Mouse (Mus musculus) monocyte, adult 5-6 weeks (primary cell): ENCODE data around the gene Sgf29. TPM values are rescaled to one million over a fixed set of nuclear protein-coding genes. Genes with fewer than 3 reads are reported as not detected.

Experiments used
- ATAC-seq: fragments of 153-309, 156-312 bp; replicated peaks from 2 replicates; pipeline ENCODE4 v1.8.0; 2017; ENCODE audit warnings: mild to moderate bottlenecking; ENCODE audit not compliant: low TSS enrichment, insufficient number of reproducible peaks, severe bottlenecking, poor library complexity, low FRiP score
- total RNA-seq: library from RNA; stranded (forward); fragments of 200-1000, 200-491, 200-594 nt; gene quantifications from 3 replicates; pipeline ENCODE4 v1.2.3, GENCODE M21; 2017

Gene Sgf29
- total RNA-seq: 37.5 to 42.9 TPM (median 42.9 TPM) in 3 replicates

- ATAC-seq: peak; percentile 94
Measured at GRCm38 (mm10) chr7:126649231-126650051, at the start of gene Sgf29. TSS of gene Sgf29 (plus strand) at chr7:126649309.

DNA sequence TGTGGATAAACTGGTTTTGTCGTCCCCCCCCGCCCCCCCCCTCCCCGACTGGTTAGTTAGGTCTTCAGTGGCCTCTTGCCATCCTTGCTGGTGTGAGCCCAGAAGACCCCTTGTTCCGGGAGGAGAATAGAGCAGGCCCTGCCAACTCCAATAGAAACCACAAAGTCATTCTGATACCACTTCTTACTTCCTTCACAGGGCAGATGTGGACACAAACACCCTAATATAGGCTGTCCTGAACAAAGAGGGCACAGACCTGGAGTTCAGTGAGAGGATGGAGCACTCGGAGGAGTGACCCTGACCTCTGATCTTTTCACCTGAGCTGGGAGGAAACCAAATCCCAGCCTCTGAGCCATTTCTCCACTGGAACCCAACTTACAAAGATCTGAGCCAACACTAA is 47.2 kb upstream of the Sgf29 start:
- ATAC-seq: 0 out of 2 replicates have a peak, but pooled peaks have one; percentile 29

- ATAC-seq: no peak
Measured at GRCm38 (mm10) chr7:126602650-126603049, 46.5 kb upstream of the Sgf29 start.

GRCm38 (mm10) chr7:126606611-126607010 is 42.5 kb upstream of the Sgf29 start:
- no peak for ATAC-seq

DNA sequence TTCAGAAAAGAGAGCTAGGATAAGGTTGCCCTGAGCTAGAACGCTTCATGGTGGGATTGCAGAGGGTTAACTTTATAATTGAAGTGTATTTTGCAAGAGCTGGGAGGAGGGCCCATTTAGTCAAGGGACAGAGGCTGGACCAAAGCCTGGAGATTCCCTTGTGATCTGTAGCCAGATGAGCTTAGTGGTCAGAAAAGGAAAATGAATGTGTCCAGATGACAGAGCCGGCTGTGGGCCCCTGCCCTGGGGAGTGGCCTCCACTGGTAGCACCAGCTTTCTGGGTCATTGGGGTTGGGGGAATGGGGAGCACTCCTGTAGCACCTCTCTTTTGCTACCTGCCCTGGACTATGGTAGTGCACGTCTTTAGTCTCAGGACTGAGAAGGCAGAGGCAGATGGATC is 42.0 kb upstream of the Sgf29 start:
- no peak for ATAC-seq

- ATAC-seq: no peak
Measured at GRCm38 (mm10) chr7:126607796-126608195, 41.3 kb upstream of the Sgf29 start.

GRCm38 (mm10) chr7:126612736-126613135 is 36.4 kb upstream of the Sgf29 start:
- no peak for ATAC-seq

DNA sequence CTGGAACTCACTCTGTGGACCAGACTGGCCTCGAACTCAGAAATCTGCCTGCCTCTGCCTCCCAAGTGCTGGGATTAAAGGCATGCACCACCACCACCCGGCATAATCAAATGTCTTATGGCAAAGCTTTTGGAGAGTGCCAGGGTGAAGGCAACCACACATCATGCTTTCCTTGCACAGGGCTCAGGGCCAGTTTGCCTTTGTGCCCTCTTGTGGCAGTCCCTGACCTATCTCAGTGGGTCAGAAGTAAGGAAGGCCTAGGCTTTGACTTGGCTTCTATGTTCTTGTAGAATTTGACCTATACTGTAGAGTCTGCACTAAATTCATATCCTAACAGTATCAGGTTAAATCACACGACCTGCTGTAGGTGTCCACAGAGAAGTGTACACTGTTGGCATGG is 32.4 kb upstream of the Sgf29 start:
- ATAC-seq: no peak

DNA sequence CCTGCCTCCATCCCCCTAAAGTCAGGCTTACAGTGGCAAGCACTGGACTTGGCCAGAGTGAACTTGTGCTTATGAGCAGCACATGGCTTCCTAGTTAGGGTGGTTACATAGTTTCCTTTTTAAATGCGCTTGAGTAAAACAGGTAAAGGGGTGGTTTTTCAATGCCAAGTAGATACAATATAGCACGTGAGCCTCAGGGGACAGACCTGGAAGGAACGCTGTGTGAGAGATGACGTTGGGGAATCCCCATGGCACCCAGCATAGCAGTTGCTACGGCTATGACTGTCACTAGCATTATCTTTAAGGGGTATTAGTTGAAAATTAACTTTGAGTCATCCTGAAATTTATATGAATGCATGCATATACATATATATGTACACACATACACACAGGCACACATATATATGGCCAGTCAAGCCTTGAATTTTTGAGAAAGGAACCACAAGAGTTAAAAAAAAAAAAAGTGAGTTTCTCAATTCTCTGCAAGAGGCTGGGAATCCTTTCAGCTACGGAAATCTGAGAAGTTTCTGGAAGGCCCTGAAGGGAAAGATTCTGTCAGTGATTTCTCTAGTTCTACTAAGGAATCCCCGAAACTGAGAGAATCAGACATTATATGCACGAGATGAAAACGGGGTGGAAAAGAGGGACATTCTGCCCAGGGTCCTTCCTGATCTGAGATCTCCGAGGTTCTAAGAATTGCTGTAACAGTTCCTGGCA is 29.4 kb upstream of the Sgf29 start:
- ATAC-seq: no peak

DNA sequence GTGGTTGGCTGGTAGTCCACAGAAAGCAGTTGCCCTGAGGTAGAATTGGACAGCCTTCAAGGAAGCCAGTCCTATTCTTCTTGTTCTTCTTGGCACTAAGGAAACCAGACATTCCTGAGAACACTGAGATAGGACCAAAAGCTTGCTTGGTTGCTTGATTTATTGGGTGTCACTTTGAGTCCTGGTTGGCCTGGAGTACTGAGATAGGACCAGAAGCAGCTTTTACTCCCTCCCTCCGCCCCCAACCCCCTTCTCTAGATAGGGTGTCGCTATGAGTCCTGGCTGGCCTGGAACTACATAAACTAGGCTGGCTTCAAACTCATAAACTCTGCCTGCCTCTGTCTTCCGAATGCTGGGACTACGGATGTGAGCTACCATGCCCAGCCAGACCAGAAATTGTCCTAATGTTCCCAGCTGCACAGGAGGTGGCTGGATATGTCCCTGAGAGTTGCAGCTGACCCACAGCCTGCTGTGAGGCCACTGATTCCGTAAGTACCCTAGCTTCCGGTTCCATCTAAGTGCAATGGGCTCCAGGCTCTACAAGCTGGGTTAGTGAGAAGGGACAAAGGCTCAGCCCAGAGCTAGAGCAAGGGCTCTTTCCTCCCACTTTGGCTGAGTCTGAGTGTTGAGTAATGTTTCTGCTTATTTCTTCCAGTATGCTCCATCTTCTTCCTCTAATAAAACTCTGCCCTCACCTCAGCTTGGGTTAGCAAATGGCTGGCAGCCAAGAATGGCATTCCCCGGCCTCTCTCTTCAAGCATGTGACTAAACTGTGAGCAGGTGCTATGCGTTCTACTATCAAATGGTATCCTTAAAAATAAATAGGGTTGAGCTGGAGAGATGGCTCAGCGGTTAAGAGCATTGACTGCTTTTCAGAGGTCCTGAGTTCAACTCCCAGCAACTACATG is 27.4 kb upstream of the Sgf29 start:
- no peak for ATAC-seq

DNA sequence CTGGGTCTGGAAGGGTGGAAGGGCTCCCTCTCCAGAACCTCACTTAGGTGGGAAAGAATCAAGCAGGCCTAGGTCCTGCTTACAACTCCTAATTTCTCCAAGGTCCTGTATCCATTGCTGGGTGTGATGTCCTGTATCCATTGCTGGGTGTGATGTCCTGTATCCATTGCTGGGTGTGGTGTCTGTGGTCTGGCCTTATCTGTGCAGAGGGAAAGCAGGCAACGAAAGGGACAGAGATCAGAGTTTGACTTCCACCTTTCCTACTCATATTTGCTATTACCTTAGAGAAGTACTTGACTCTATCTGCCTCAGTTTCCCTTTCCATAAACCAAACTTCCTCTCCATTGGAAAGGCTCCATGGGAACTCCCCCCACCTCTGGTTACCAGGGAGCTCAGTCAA is 25.7 kb upstream of the Sgf29 start:
- ATAC-seq: no peak

DNA sequence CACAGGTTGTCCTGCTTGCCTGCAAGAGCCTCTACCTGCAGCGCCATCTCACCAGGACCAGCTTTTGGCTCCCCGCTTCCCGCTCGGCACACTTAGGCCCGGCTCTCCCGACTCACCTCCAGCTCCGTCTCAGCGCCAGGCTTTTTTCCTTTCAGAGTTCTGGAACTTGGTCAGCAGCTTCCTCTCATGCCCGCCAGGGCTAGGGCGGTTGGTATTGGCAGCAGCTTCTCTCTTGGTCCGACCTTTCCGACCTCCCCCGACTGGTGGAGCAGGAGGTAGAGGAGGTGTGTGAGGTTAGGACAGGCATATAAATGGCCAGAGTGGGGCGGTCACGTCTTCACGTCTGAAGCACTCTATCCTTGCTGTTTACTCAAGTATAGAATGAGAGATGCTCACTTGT is 24.3 kb upstream of the Sgf29 start:
- no peak for ATAC-seq

GRCm38 (mm10) chr7:126625369-126625768 is 23.7 kb upstream of the Sgf29 start:
- ATAC-seq: peak; percentile 77

- ATAC-seq: peak; percentile 54; the same call in 1 of the 2 replicates
Measured at GRCm38 (mm10) chr7:126625807-126626600, 23.1 kb upstream of the Sgf29 start.

DNA sequence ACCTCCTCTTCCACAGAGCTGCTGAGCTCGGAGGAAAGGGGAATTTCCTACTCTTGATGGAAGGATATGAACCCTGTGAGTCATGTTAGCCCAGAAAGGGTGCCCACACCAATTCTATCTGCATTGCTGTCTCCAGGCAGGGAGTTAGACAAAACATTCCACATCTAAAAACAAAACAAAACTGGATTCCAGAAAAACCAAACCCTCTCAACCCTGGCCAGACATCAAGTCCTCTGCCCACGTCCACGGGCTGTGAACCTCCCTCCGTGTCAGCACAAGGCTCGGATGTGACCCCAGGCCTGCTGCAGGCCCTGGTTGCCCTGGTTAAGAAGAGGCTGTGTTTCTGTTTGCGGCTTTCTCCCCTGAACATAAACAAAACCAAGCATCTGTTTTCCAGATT is 21.0 kb upstream of the Sgf29 start:
- ATAC-seq: no peak

DNA sequence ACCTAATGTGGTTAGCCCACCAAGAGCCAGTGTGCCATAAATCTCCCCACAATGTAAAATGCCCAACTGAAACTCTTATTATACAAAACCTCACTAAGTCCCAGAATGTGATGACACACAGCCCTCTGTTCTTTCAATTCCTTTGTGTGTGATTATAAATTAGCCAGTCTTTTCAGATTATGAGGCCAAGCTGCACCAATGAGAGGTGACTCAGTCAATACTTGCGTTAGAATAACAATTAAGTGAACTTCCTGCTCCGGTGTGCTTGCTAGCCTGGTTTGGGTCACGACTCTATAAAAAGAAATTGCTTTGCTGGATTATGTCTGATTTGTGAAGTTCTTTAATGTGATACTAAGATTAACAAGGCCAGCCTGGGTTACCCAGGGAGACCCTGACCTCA is 19.2 kb upstream of the Sgf29 start:
- ATAC-seq: peak; percentile 55; the same call in 1 of the 2 replicates

GRCm38 (mm10) chr7:126630824-126631518 is 18.1 kb upstream of the Sgf29 start, which contains the start of gene Nupr1:
TSS of gene Nupr1 (minus strand) at chr7:126630861.
- no peak for ATAC-seq

GRCm38 (mm10) chr7:126632478-126632877 is 16.6 kb upstream of the Sgf29 start:
- ATAC-seq: no peak
